In the genomic region with DNA sequence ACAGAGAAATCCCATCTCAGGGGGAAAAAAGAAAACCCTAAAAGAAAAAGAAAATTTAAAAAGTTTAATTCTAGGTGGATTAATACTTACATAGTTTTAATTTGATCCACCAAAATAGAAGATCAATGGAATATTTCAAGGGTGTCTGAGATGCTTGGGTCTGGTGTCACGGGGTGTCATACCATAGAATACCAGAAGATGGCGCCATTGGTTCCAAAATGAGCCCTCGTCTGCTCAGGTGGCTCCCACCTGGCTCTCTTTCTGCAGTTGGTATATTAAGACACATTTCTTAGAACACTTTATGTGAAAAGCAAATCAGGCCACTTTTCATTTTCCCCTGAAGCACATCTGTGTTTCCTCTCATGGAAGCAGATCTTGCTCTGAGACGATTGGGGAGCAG, we compare ENCODE assay signal across 8 mouse cellular contexts. TPM values are rescaled to one million over a fixed set of nuclear protein-coding genes. Genes with fewer than 3 reads are reported as not detected.
DNase-seq lines count a peak whose midpoint lies in the region; ATAC-seq and TF ChIP-seq lines count a peak whose summit lies in the region.

No protein-coding gene starts in this region.

- no peaks in the 10 kb centered on the region for H3K9me3 ChIP-seq in kidney, postnatal 0 days (replicated peaks; ENCODE audit: low read length)
- peaks cover 10% of the 10 kb centered on the region for H3K9me3 ChIP-seq in G1E (replicated peaks)
- no peaks in the 10 kb centered on the region for H3K9me3 ChIP-seq in hindbrain, embryonic 11.5 days (ENCODE audit: control insufficient read depth, low read length)
- 0 out of 2 replicates have a peak, but pooled peaks cover 4% of the 10 kb centered on the region for H3K9me3 ChIP-seq in liver, embryonic 13.5 days (replicated peaks)

- H3K27ac ChIP-seq in kidney, postnatal 0 days = no peak overlapping the region
- H3K27ac ChIP-seq in hindbrain, embryonic 11.5 days (ENCODE audit: low read depth, low read length) = no peak overlapping the region
- H3K27ac ChIP-seq in liver, embryonic 13.5 days = peak overlapping the region; percentile 52; the same call in 1 of the 2 replicates
- no peak overlapping the region for H3K27ac ChIP-seq in olfactory bulb, adult 2 months (ENCODE audit: insufficient read depth, low read depth, low read length)

- no peaks in the 10 kb centered on the region for H3K36me3 ChIP-seq in kidney, postnatal 0 days (ENCODE audit: insufficient read depth, low read length)
- peaks cover 42% of the 10 kb centered on the region for H3K36me3 ChIP-seq in G1E (replicated peaks)
- no peaks in the 10 kb centered on the region for H3K36me3 ChIP-seq in hindbrain, embryonic 11.5 days (ENCODE audit: control insufficient read depth, insufficient read depth, low read length)
- peaks cover 34% of the 10 kb centered on the region for H3K36me3 ChIP-seq in liver, embryonic 13.5 days

- H3K4me1 ChIP-seq in kidney, postnatal 0 days (replicated peaks; ENCODE audit: insufficient read depth, low read length) = no peaks in the 10 kb centered on the region
- H3K4me1 ChIP-seq in G1E (ENCODE audit: insufficient read depth, low read depth, low read length) = peaks cover 35% of the 10 kb centered on the region
- H3K4me1 ChIP-seq in hindbrain, embryonic 11.5 days (replicated peaks; ENCODE audit: control insufficient read depth, insufficient read depth, low read length) = no peaks in the 10 kb centered on the region
- H3K4me1 ChIP-seq in liver, embryonic 13.5 days (replicated peaks) = peaks cover 36% of the 10 kb centered on the region
- peaks cover 3% of the 10 kb centered on the region; the same call in 1 of the 2 replicates for H3K4me1 ChIP-seq in olfactory bulb, adult 2 months (ENCODE audit: control insufficient read depth, insufficient read depth, low read length)

- peak; percentile 57 for DNase-seq in kidney, postnatal 0 days (ENCODE audit: low spot score)
- DNase-seq in kidney, adult 11 months = no peak
- DNase-seq in G1E (ENCODE audit: low spot score) = no peak
- peak; percentile 59 for DNase-seq in cerebellum, adult 8-10 months
- DNase-seq in hindbrain, embryonic 11.5 days (ENCODE audit: low spot score) = peak; percentile 79
- DNase-seq in liver, embryonic 13.5 days = peak; percentile 44
- DNase-seq in urinary bladder, postnatal 10 days (ENCODE audit: low spot score) = no peak

- peak; percentile 87 for TF ChIP-seq CTCF in kidney, postnatal 0 days (IDR thresholded peaks at IDR 0.05; ENCODE audit: low read depth)
- peak; percentile 81 for TF ChIP-seq CTCF in G1E (IDR thresholded peaks at IDR 0.05; ENCODE audit: low read depth, low read length)
- TF ChIP-seq CTCF in olfactory bulb, adult 2 months (IDR thresholded peaks at IDR 0.05; ENCODE audit: insufficient read depth, low read depth, low read length) = peak; percentile 63; the same call in 1 of the 2 replicates

- 11% methylated on average over 4 of the region's 4 CpGs for WGBS in kidney, postnatal 0 days
- WGBS in hindbrain, embryonic 11.5 days = 23% methylated on average over 4 of the region's 4 CpGs
- 19% methylated on average over 4 of the region's 4 CpGs for WGBS in liver, embryonic 13.5 days (ENCODE audit: insufficient replicate concordance)
- WGBS in olfactory bulb, adult 2 months = 18% methylated on average over 4 of the region's 4 CpGs

- no peak overlapping the region for H3K4me2 ChIP-seq in kidney, postnatal 0 days (ENCODE audit: low read length)
- no peak overlapping the region for H3K4me2 ChIP-seq in hindbrain, embryonic 11.5 days (replicated peaks; ENCODE audit: low read depth, low read length)
- no peak overlapping the region for H3K4me2 ChIP-seq in liver, embryonic 13.5 days

- no peak for TF ChIP-seq POLR2A in olfactory bulb, adult 2 months (IDR thresholded peaks at IDR 0.05; ENCODE audit: insufficient read depth, low read depth, low read length)

- no peak overlapping the region for H3K4me3 ChIP-seq in kidney, postnatal 0 days (replicated peaks; ENCODE audit: low read depth, low read length)
- H3K4me3 ChIP-seq in G1E (ENCODE audit: low read depth, low read length) = no peak overlapping the region
- no peak overlapping the region for H3K4me3 ChIP-seq in hindbrain, embryonic 11.5 days (ENCODE audit: low read depth, low read length)
- H3K4me3 ChIP-seq in liver, embryonic 13.5 days (replicated peaks) = no peak overlapping the region
- no peak overlapping the region for H3K4me3 ChIP-seq in olfactory bulb, adult 2 months (ENCODE audit: insufficient read depth, low read depth, low read length)

- no peaks in the 10 kb centered on the region for H3K27me3 ChIP-seq in kidney, postnatal 0 days (ENCODE audit: insufficient read depth, low read length)
- H3K27me3 ChIP-seq in G1E (ENCODE audit: insufficient read depth, low read length) = no peaks in the 10 kb centered on the region
- H3K27me3 ChIP-seq in hindbrain, embryonic 11.5 days (ENCODE audit: control insufficient read depth, insufficient read depth, low read length) = no peaks in the 10 kb centered on the region
- H3K27me3 ChIP-seq in liver, embryonic 13.5 days = no peaks in the 10 kb centered on the region

- no peak overlapping the region for H3K9ac ChIP-seq in kidney, postnatal 0 days (ENCODE audit: low read depth, low read length)
- H3K9ac ChIP-seq in hindbrain, embryonic 11.5 days (ENCODE audit: low read depth, low read length) = no peak overlapping the region
- no peak overlapping the region for H3K9ac ChIP-seq in liver, embryonic 13.5 days

- no peak for ATAC-seq in kidney, postnatal 0 days (replicated peaks; ENCODE audit: low FRiP score, low read depth)
- no peak for ATAC-seq in G1E (ENCODE audit: extremely low read depth, insufficient number of reproducible peaks, low FRiP score, poor library complexity, severe bottlenecking)
- ATAC-seq in hindbrain, embryonic 11.5 days (ENCODE audit: low FRiP score) = no peak
- ATAC-seq in liver, embryonic 13.5 days (ENCODE audit: low read depth) = no peak

RNA-seq across cellular contexts. Expression of gene Glrx5, which starts 18.4 kb away (rescaled TPM):
- polyA plus RNA-seq in kidney, postnatal 0 days (2015; fragmentation: Nextera tagmentation; extraction: Ambion mirVana) = 222 and 225 TPM in 2 replicates
- total RNA-seq in G1E (2014; fragmentation: Nextera tagmentation) (227 and 282 TPM in 2 replicates), G1E (2017) (97.4 and 97.9 TPM in 2 replicates)
- 320 and 368 TPM in 2 replicates for polyA plus RNA-seq in G1E (2012)
- 179 and 198 TPM in 2 replicates for polyA plus RNA-seq in hindbrain, embryonic 11.5 days (2014; fragmentation: Nextera tagmentation; extraction: Ambion mirVana)
- 591 and 653 TPM in 2 replicates for polyA plus RNA-seq in liver, embryonic 13.5 days (2015; fragmentation: Nextera tagmentation; extraction: Ambion mirVana)
- polyA plus RNA-seq in olfactory bulb, adult 2 months (2012; ENCODE audit: insufficient read depth, insufficient read length, low replicate concordance, missing spikeins) = not detected in 2 replicates

RNA-seq across cellular contexts. Expression of gene Syne3, which starts 41.3 kb away (rescaled TPM):
- polyA plus RNA-seq in kidney, postnatal 0 days (2015; fragmentation: Nextera tagmentation; extraction: Ambion mirVana) = 1.0 and 1.3 TPM in 2 replicates
- total RNA-seq in G1E (2014; fragmentation: Nextera tagmentation) = 24.8 and 27.9 TPM in 2 replicates
- total RNA-seq in G1E (2017) = 21.3 and 21.7 TPM in 2 replicates
- polyA plus RNA-seq in G1E (2012) = 29.7 and 31.1 TPM in 2 replicates
- polyA plus RNA-seq in hindbrain, embryonic 11.5 days (2014; fragmentation: Nextera tagmentation; extraction: Ambion mirVana) = 0.11 and 0.13 TPM in 2 replicates
- 2.0 TPM in 2 replicates for polyA plus RNA-seq in liver, embryonic 13.5 days (2015; fragmentation: Nextera tagmentation; extraction: Ambion mirVana)
- polyA plus RNA-seq in olfactory bulb, adult 2 months (2012; ENCODE audit: insufficient read depth, insufficient read length, low replicate concordance, missing spikeins) = not detected in 2 replicates

Comparison
In these comparisons a context has a peak if more than half of its experiments do, and no peak if none do; other contexts are left out.
1. DNase-seq: peak in kidney, postnatal 0 days (single experiment), cerebellum, adult 8-10 months (single experiment), hindbrain, embryonic 11.5 days (single experiment) and liver, embryonic 13.5 days (single experiment); none in kidney, adult 11 months (single experiment), G1E (single experiment) and urinary bladder, postnatal 10 days (single experiment).
2. RNA of gene Glrx5, which starts 18.4 kb away (polyA plus RNA-seq): 591 to 653 TPM in liver, embryonic 13.5 days, 320 to 368 TPM in G1E, 222 to 225 TPM in kidney, postnatal 0 days and 179 to 198 TPM in hindbrain, embryonic 11.5 days; not detected in olfactory bulb, adult 2 months; every median in the first group is over 100 times any median in the second.
3. Peak in every context shown above with its lines, with median percentiles within 50 percentile points of each other: CTCF ChIP-seq.